Mouse (Mus musculus): ENCODE measurements around the gene Nr2c2. TPM values are rescaled to one million over a fixed set of nuclear protein-coding genes. Genes with fewer than 3 reads are reported as not detected.

Gene Nr2c2
- polyA plus RNA-seq, 1 experiment from 2014 or later: 10.2 TPM

DNA sequence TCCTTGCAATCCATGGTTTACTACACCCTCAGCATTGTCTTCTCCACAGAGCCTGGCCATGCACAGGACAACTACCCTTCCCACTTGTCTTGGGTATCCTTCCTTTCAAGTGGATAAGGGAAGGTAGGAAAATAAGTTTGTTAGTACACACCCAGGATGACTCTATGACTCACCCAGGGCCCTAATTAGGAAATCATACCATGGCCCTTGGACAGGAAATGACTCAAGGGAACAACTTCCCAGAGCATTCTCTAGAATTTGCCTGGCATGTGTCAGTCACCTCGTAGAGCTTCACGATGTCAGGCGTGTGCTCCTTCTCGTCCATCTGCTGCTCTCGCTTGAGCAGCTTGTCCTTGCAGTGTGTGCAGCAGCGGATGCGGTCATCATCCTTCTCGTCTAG lies 108.2 kb downstream of the Nr2c2 start:
- 75% methylated on average over 8 of the region's 8 CpGs for WGBS
- H3K4me3 ChIP-seq: no peak overlapping the region
- no peaks in the 10 kb centered on the region for H3K9me3 ChIP-seq
- no peak overlapping the region for H3K9ac ChIP-seq
- H3K27ac ChIP-seq (replicated peaks): no peak overlapping the region
- H3K4me2 ChIP-seq: no peak overlapping the region
- ATAC-seq (ENCODE audit: extremely low read depth, insufficient number of reproducible peaks, low FRiP score, low TSS enrichment): no peak
- no peaks in the 10 kb centered on the region for H3K4me1 ChIP-seq
- peaks cover 85% of the 10 kb centered on the region for H3K36me3 ChIP-seq
- no peaks in the 10 kb centered on the region for H3K27me3 ChIP-seq (replicated peaks)

GRCm38 (mm10) chr6:92214055-92214772 lies 123.0 kb downstream of the Nr2c2 start:
- peaks cover 23% of the 10 kb centered on the region for H3K36me3 ChIP-seq
- peak; percentile 42; the same call in 1 of the 2 replicates for ATAC-seq (ENCODE audit: extremely low read depth, insufficient number of reproducible peaks, low FRiP score, low TSS enrichment)
- peak overlapping the region; percentile 96 for H3K9ac ChIP-seq
- under 1% methylated on average over 48 of the region's 48 CpGs for WGBS
- H3K4me2 ChIP-seq: peak overlapping the region; percentile 97
- H3K27ac ChIP-seq (replicated peaks): peak overlapping the region; percentile 80
- H3K4me1 ChIP-seq: peaks cover 16% of the 10 kb centered on the region
- H3K9me3 ChIP-seq: no peaks in the 10 kb centered on the region
- H3K4me3 ChIP-seq: peak overlapping the region; percentile 79
- no peaks in the 10 kb centered on the region for H3K27me3 ChIP-seq (replicated peaks)

GRCm38 (mm10) chr6:92214773-92215449 lies 123.7 kb downstream of the Nr2c2 start, which contains the start of gene Rbsn:
TSS of gene Rbsn (minus strand) at chr6:92214925.
- Histone ChIP-seq H3K4me1 (peaks cover 16% of the 10 kb centered on the region), H3K4me2 (peak within 1 kb of the TSS; percentile 97), H3K4me3 (peak within 1 kb of the TSS; percentile 79), H3K36me3 (peaks cover 16% of the 10 kb centered on the region), H3K27me3 (replicated peaks) (no peaks in the 10 kb centered on the region), H3K9me3 (no peaks in the 10 kb centered on the region), H3K27ac (replicated peaks) (peak within 1 kb of the TSS; percentile 80), H3K9ac (peak within 1 kb of the TSS; percentile 96)
- WGBS: 9% methylated on average over 35 of the region's 35 CpGs
- peak; percentile 86 for ATAC-seq (ENCODE audit: extremely low read depth, insufficient number of reproducible peaks, low FRiP score, low TSS enrichment)

DNA sequence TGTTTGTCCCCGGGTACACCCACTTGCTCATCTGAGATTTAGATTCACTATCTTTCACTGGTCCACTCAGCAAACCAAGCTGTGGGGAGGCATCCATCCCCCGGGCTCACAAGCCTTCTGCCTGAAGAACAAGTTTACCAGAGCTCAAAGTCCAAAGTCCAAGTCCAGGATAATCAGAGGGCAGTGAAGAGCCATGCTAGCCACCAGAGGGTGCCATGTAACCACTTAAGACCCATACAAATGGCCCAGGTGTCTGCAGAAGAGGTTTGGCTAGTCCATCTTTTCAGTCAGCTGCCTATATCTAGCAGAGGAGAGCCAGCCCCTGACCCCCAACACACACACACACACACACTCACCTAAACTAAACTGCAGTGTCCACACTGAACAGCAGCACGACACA lies 128.3 kb downstream of the Nr2c2 start:
- Histone ChIP-seq H3K4me2 (no peak overlapping the region), H3K4me1 (peaks cover 4% of the 10 kb centered on the region), H3K36me3 (no peaks in the 10 kb centered on the region), H3K27ac (replicated peaks) (no peak overlapping the region), H3K9ac (no peak overlapping the region), H3K27me3 (replicated peaks) (0 out of 2 replicates have a peak, but pooled peaks cover 5% of the 10 kb centered on the region), H3K4me3 (no peak overlapping the region), H3K9me3 (no peaks in the 10 kb centered on the region)
- ATAC-seq (ENCODE audit: extremely low read depth, insufficient number of reproducible peaks, low FRiP score, low TSS enrichment): no peak
- WGBS: 42% methylated on average over 3 of the region's 3 CpGs

DNA sequence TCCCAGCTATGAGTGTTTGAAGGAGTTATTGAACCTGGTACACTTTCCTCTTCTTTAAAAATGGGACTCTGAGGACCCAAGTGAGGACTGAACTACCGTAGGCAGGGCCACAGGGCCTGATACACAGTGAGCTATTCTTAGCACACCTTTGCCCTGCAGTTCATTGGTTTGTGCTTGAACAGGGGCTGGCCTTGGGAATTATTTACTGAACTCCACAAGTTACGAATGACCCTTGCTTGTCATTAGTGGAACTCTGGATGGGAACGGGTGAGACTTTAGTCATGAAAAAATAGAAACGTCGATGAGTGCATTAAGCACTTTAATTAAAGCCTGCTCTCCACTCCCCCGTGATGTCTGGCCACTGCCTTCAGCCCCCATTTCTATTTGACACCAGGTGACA lies 130.4 kb downstream of the Nr2c2 start:
- H3K4me1 ChIP-seq: no peaks in the 10 kb centered on the region
- no peak overlapping the region for H3K4me3 ChIP-seq
- no peaks in the 10 kb centered on the region for H3K36me3 ChIP-seq
- no peak overlapping the region for H3K27ac ChIP-seq (replicated peaks)
- H3K4me2 ChIP-seq: no peak overlapping the region
- 0 out of 2 replicates have a peak, but pooled peaks cover 5% of the 10 kb centered on the region for H3K27me3 ChIP-seq (replicated peaks)
- WGBS: 61% methylated on average over 6 of the region's 6 CpGs
- ATAC-seq (ENCODE audit: extremely low read depth, insufficient number of reproducible peaks, low FRiP score, low TSS enrichment): no peak
- H3K9ac ChIP-seq: no peak overlapping the region
- no peaks in the 10 kb centered on the region for H3K9me3 ChIP-seq

DNA sequence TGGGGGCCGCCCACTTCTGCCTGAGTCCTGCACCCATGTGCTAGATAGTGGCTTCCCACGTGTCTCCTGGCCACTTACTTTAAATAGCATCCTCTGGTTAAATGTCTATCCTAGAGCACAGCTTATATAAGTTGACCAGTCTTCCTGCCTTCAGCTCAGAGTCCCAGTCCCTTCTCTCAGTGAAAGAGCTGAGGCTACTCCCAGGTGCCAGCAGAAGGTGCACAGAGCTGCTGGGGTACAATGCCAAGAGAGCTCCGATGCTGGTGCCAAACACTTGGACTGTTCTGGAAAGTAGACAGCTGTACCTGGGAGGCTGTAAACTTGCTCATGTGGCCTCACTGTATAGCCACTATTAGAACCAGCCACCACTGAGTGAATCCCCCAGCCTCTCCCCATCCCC lies 130.8 kb downstream of the Nr2c2 start:
- H3K36me3 ChIP-seq: no peaks in the 10 kb centered on the region
- no peak overlapping the region for H3K4me3 ChIP-seq
- no peak for ATAC-seq (ENCODE audit: extremely low read depth, insufficient number of reproducible peaks, low FRiP score, low TSS enrichment)
- 0 out of 2 replicates have a peak, but pooled peaks cover 5% of the 10 kb centered on the region for H3K27me3 ChIP-seq (replicated peaks)
- H3K4me1 ChIP-seq: no peaks in the 10 kb centered on the region
- WGBS: 67% methylated on average over 3 of the region's 3 CpGs
- no peak overlapping the region for H3K27ac ChIP-seq (replicated peaks)
- H3K4me2 ChIP-seq: no peak overlapping the region
- no peak overlapping the region for H3K9ac ChIP-seq
- no peaks in the 10 kb centered on the region for H3K9me3 ChIP-seq

Other genes with a start within 250 kb of the Nr2c2 start
- 22.3 and 24.0 TPM in 2 replicates for gene Ccdc174, start 213.3 kb upstream of the Nr2c2 start, polyA plus RNA-seq (2015; fragmentation: Nextera tagmentation; extraction: Ambion mirVana)
- gene 4930590J08Rik, start 188.6 kb upstream of the Nr2c2 start, polyA plus RNA-seq (2015; fragmentation: Nextera tagmentation; extraction: Ambion mirVana): 0.15 and 0.27 TPM in 2 replicates
- gene Fgd5, start 112.5 kb upstream of the Nr2c2 start, polyA plus RNA-seq (2015; fragmentation: Nextera tagmentation; extraction: Ambion mirVana): 11.4 and 12.0 TPM in 2 replicates
- gene Mrps25, start 92.6 kb downstream of the Nr2c2 start, polyA plus RNA-seq (2015; fragmentation: Nextera tagmentation; extraction: Ambion mirVana): 66.8 and 81.7 TPM in 2 replicates
- gene Rbsn, start 123.5 kb downstream of the Nr2c2 start, polyA plus RNA-seq (2015; fragmentation: Nextera tagmentation; extraction: Ambion mirVana): 13.6 and 14.7 TPM in 2 replicates
- 0.11 and 0.32 TPM in 2 replicates for gene Trh, start 153.3 kb downstream of the Nr2c2 start, polyA plus RNA-seq (2015; fragmentation: Nextera tagmentation; extraction: Ambion mirVana)